Mouse (Mus musculus): ENCODE results near the gene Aspg. TPM values are rescaled to one million over a fixed set of nuclear protein-coding genes. Genes with fewer than 3 reads are reported as not detected.

The Aspg gene
- polyA plus RNA-seq, 1 experiment = 4.4 TPM

GRCm38 (mm10) chr12:112171657-112172056, 65.2 kb downstream of the Aspg start:
- 0 out of 2 replicates have a peak, but pooled peaks cover 2% of the 10 kb centered on the region for H3K4me1 ChIP-seq (ENCODE audit: control insufficient read depth, insufficient read depth, low read length)
- no peak overlapping the region for H3K27ac ChIP-seq (ENCODE audit: insufficient read depth, low read length)
- no peak for TF ChIP-seq POLR2A (IDR thresholded peaks at IDR 0.05; ENCODE audit: extremely low read depth, insufficient read depth, low read length)
- TF ChIP-seq CTCF (IDR thresholded peaks at IDR 0.05; ENCODE audit: extremely low read depth, insufficient read depth, low read length) = no peak
- H3K4me3 ChIP-seq (ENCODE audit: insufficient read depth, low read length) = no peak overlapping the region

- H3K27ac ChIP-seq (ENCODE audit: insufficient read depth, low read length) = no peak overlapping the region
- H3K4me1 ChIP-seq (ENCODE audit: control insufficient read depth, insufficient read depth, low read length) = 0 out of 2 replicates have a peak, but pooled peaks cover 2% of the 10 kb centered on the region
- TF ChIP-seq CTCF (IDR thresholded peaks at IDR 0.05; ENCODE audit: extremely low read depth, insufficient read depth, low read length) (no peak), POLR2A (IDR thresholded peaks at IDR 0.05; ENCODE audit: extremely low read depth, insufficient read depth, low read length) (no peak)
- no peak overlapping the region for H3K4me3 ChIP-seq (ENCODE audit: insufficient read depth, low read length)
Measured at GRCm38 (mm10) chr12:112172214-112172613, 65.7 kb downstream of the Aspg start.

Other genes with a start within 250 kb of the Aspg start
- gene Ppp1r13b, start 198.6 kb upstream of the Aspg start, polyA plus RNA-seq (2012; rRNA removed) = 32.1 and 34.1 TPM in 2 replicates
- gene Atp5mpl, start 139.7 kb upstream of the Aspg start, polyA plus RNA-seq (2012; rRNA removed) = 300 and 310 TPM in 2 replicates
- 0.23 and 0.25 TPM in 2 replicates for gene Tdrd9, start 135.1 kb upstream of the Aspg start, polyA plus RNA-seq (2012; rRNA removed)
- gene Rd3l, start 125.4 kb upstream of the Aspg start, polyA plus RNA-seq (2012; rRNA removed) = 0.46 TPM in 1 of 2 replicates, not detected in the other
- 3.3 and 4.2 TPM in 2 replicates for gene Kif26a, start 39.5 kb downstream of the Aspg start, polyA plus RNA-seq (2012; rRNA removed)

All from cortical plate, adult 2 months (tissue).